Mouse (Mus musculus): Measurements from ENCODE around the gene Cd28. TPM values are rescaled to one million over a fixed set of nuclear protein-coding genes. Genes with fewer than 3 reads are reported as not detected.

Cd28 gene
- 0.13 and 0.14 TPM in 2 replicates for polyA plus RNA-seq (2015; fragmentation: Nextera tagmentation; extraction: Ambion mirVana)

DNA sequence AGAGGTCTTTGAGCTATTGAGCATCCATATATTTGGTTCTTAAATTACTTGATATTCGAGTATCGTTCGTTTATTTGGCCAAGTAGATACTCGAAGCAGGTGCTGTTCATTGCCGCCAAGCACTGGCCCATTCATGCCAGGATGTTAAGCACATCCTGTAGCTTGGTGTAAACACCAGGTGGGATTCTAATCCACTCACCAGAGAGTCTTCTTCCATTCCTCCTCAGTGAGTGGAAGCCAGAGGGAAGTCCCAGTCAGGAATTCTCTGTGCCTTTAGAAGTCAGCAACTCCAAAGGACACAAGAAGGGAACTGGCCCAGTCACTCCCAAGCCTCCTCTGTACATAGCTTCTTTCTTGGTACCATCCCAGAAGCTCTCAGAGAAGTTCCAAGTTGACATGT lies at the start of gene Cd28:
Cd28 (plus strand) TSS at position 234 of the 400 bp plus-strand sequence.
- WGBS = 84% methylated on average over 5 of the region's 5 CpGs
- no peak for TF ChIP-seq CTCF (IDR thresholded peaks at IDR 0.05; ENCODE audit: low read depth)
- Histone ChIP-seq H3K9me3 (ENCODE audit: control insufficient read depth) (no peaks in the 10 kb centered on the region), H3K27ac (ENCODE audit: low read depth, low read length) (no peak within 1 kb of the TSS), H3K36me3 (ENCODE audit: control insufficient read depth, insufficient read depth) (no peaks in the 10 kb centered on the region), H3K9ac (ENCODE audit: low read depth, low read length) (no peak within 1 kb of the TSS), H3K4me1 (replicated peaks; ENCODE audit: control insufficient read depth, insufficient read depth, low read length) (no peaks in the 10 kb centered on the region; the same call in 1 of the 2 replicates), H3K4me2 (replicated peaks; ENCODE audit: low read depth) (no peak within 1 kb of the TSS), H3K4me3 (ENCODE audit: low read depth, low read length) (no peak within 1 kb of the TSS), H3K27me3 (replicated peaks; ENCODE audit: control insufficient read depth, insufficient read depth, low read length) (no peaks in the 10 kb centered on the region)
- ATAC-seq = no peak

DNA sequence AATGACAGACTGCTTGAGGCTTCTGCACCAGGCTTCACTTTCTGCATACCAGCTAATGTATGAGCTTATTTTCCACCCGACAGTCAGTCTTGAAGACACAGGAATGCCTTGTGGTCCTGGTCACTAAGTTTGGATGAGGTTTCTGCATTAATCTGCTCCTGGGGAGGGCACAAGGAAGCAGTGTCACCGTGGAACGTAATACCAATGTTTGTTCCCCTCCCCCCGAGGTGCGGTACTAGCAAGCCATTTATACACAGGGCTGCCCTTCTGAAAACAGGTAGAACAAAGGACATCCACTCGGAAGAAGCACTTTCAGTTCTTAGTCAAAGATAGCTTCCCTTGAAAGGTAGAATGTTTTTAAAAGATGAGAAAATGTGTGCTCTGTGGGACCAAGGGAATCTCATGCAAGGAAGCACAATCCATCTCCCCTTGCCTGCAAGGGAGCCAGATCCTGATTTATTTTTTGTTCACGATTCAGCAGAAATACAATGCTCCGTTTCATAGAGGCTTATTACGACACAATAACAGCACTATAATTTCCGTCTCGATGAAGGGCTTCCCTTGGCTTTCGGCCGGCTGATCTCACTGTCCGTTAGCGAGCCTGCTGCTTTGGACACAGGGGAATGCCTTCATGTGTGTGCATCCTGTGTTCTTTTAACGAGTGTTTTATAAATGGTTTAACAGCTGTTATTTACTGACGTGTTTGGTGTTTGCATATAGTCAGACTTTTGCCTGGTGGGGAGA lies 48.6 kb upstream of the Cd28 start:
- peak overlapping the region; percentile 60 for H3K4me2 ChIP-seq (replicated peaks; ENCODE audit: low read depth)
- H3K27ac ChIP-seq (ENCODE audit: low read depth, low read length) = peak overlapping the region; percentile 81
- TF ChIP-seq CTCF (IDR thresholded peaks at IDR 0.05; ENCODE audit: low read depth) = no peak
- no peaks in the 10 kb centered on the region for H3K36me3 ChIP-seq (ENCODE audit: control insufficient read depth, insufficient read depth)
- 0 out of 2 replicates have a peak, but pooled peaks cover under 1% of the 10 kb centered on the region for H3K4me1 ChIP-seq (replicated peaks; ENCODE audit: control insufficient read depth, insufficient read depth, low read length)
- H3K9ac ChIP-seq (ENCODE audit: low read depth, low read length) = peak overlapping the region; percentile 5; the same call in 1 of the 2 replicates
- no peaks in the 10 kb centered on the region for H3K27me3 ChIP-seq (replicated peaks; ENCODE audit: control insufficient read depth, insufficient read depth, low read length)
- peak overlapping the region; percentile 21 for H3K4me3 ChIP-seq (ENCODE audit: low read depth, low read length)
- no peaks in the 10 kb centered on the region for H3K9me3 ChIP-seq (ENCODE audit: control insufficient read depth)
- WGBS = 17% methylated on average over 17 of the region's 17 CpGs
- ATAC-seq = peak; percentile 59

DNA sequence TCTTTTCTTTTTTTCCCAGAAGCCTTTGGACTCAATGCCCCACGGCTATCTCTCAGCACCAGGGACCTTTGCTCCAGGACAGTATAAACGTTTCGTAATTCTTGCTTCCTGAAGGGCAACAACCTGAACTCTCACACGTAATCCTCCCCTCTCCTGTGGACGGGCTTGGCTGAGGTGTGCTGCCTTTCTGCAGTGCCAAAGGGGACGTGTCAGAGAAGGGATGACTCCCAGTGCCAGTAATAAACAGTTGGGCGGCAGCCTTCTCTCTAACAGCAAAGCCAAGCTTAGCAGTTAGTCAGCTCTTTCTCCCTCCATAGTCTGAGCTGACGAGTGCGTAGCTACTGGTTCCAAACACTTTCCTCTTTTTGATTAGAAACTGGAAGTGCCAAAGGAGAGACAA lies 47.6 kb upstream of the Cd28 start:
- H3K4me3 ChIP-seq (ENCODE audit: low read depth, low read length) = peak overlapping the region; percentile 4; the same call in 1 of the 2 replicates
- H3K4me1 ChIP-seq (replicated peaks; ENCODE audit: control insufficient read depth, insufficient read depth, low read length) = no peaks in the 10 kb centered on the region
- H3K36me3 ChIP-seq (ENCODE audit: control insufficient read depth, insufficient read depth) = no peaks in the 10 kb centered on the region
- peak overlapping the region; percentile 52 for H3K27ac ChIP-seq (ENCODE audit: low read depth, low read length)
- 24% methylated on average over 9 of the region's 9 CpGs for WGBS
- peak; percentile 97 for ATAC-seq
- TF ChIP-seq CTCF (IDR thresholded peaks at IDR 0.05; ENCODE audit: low read depth) = peak; percentile 17; the same call in 1 of the 2 replicates
- no peaks in the 10 kb centered on the region for H3K9me3 ChIP-seq (ENCODE audit: control insufficient read depth)
- H3K27me3 ChIP-seq (replicated peaks; ENCODE audit: control insufficient read depth, insufficient read depth, low read length) = no peaks in the 10 kb centered on the region
- no peak overlapping the region for H3K9ac ChIP-seq (ENCODE audit: low read depth, low read length)
- peak overlapping the region; percentile 40 for H3K4me2 ChIP-seq (replicated peaks; ENCODE audit: low read depth)

DNA sequence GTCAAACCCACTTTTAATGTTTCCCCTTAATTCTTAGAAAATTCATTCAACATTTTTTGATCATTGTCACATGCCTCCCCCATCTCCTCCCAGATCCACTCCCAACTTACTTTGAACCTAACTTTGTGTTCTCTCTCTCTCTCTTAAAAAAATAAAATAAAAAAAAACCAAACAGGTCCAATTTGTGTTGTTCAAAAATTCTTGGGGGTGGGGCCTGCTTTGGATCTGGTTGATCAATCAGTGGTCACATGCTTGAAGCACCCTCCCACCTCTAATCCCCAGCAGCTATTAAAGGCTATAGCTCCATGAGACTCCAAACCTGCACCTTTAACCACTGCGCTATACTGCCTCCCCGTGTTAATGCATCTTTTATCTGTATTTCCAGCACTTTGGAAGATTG lies 46.9 kb upstream of the Cd28 start:
- H3K9me3 ChIP-seq (ENCODE audit: control insufficient read depth) = no peaks in the 10 kb centered on the region
- 62% methylated on average over 2 of the region's 2 CpGs for WGBS
- no peaks in the 10 kb centered on the region for H3K27me3 ChIP-seq (replicated peaks; ENCODE audit: control insufficient read depth, insufficient read depth, low read length)
- H3K4me1 ChIP-seq (replicated peaks; ENCODE audit: control insufficient read depth, insufficient read depth, low read length) = no peaks in the 10 kb centered on the region
- no peaks in the 10 kb centered on the region for H3K36me3 ChIP-seq (ENCODE audit: control insufficient read depth, insufficient read depth)
- no peak overlapping the region for H3K4me3 ChIP-seq (ENCODE audit: low read depth, low read length)
- H3K27ac ChIP-seq (ENCODE audit: low read depth, low read length) = peak overlapping the region; percentile 52
- no peak for ATAC-seq
- H3K4me2 ChIP-seq (replicated peaks; ENCODE audit: low read depth) = peak overlapping the region; percentile 40; the same call in 1 of the 2 replicates
- TF ChIP-seq CTCF (IDR thresholded peaks at IDR 0.05; ENCODE audit: low read depth) = peak; percentile 47
- H3K9ac ChIP-seq (ENCODE audit: low read depth, low read length) = no peak overlapping the region

DNA sequence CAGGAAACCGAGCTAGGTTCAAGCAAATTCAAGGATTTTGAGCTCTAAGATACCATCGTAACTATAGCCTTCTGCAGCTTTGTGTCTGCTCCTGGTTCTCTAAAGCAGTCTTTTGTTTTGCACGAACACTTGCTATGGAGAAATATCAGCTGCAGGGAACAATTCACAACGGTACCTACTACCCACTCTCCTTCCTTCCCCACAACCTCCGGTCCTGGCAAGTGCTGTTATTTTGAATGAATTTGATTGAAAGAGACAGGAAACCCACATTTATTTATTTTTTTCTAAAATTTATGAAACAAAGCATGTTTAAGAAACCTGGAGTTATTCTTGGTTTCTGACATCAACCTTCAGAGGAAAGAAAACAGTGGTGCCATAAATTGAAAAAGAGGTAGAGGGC lies 46.4 kb upstream of the Cd28 start:
- H3K36me3 ChIP-seq (ENCODE audit: control insufficient read depth, insufficient read depth) = no peaks in the 10 kb centered on the region
- no peak for TF ChIP-seq CTCF (IDR thresholded peaks at IDR 0.05; ENCODE audit: low read depth)
- WGBS = 71% methylated on average over 5 of the region's 5 CpGs

DNA sequence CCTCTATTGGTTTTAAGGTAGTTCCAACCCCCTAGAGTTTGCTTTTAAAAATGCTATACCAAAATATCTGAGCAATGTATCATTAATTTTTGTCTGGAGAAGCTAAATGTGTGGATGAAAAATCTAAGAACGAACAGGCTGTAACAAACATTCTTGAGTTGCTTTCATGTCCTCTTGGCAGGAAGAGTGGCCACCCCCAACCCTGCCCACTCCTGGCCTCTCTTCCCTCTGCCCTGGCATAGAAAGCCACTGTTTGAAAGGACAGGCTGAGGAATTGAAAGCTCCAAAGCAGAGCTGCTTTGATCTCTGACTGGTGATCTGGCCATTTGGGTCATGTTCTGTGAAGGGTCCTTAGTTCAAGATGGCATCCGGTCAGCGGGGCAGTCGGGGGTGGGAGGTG lies 32.8 kb upstream of the Cd28 start:
- WGBS = 92% methylated on average over 4 of the region's 4 CpGs
- H3K9ac ChIP-seq (ENCODE audit: low read depth, low read length) = no peak overlapping the region
- no peaks in the 10 kb centered on the region for H3K9me3 ChIP-seq (ENCODE audit: control insufficient read depth)
- ATAC-seq = no peak
- no peak overlapping the region for H3K4me2 ChIP-seq (replicated peaks; ENCODE audit: low read depth)
- no peaks in the 10 kb centered on the region for H3K27me3 ChIP-seq (replicated peaks; ENCODE audit: control insufficient read depth, insufficient read depth, low read length)
- no peaks in the 10 kb centered on the region for H3K36me3 ChIP-seq (ENCODE audit: control insufficient read depth, insufficient read depth)
- H3K4me3 ChIP-seq (ENCODE audit: low read depth, low read length) = no peak overlapping the region
- no peak for TF ChIP-seq CTCF (IDR thresholded peaks at IDR 0.05; ENCODE audit: low read depth)
- no peaks in the 10 kb centered on the region for H3K4me1 ChIP-seq (replicated peaks; ENCODE audit: control insufficient read depth, insufficient read depth, low read length)
- no peak overlapping the region for H3K27ac ChIP-seq (ENCODE audit: low read depth, low read length)

More for the DNA sequence above, 46.4 kb upstream of the Cd28 start:
- no peaks in the 10 kb centered on the region for H3K27me3 ChIP-seq (replicated peaks; ENCODE audit: control insufficient read depth, insufficient read depth, low read length)
- no peak for ATAC-seq
- H3K4me2 ChIP-seq (replicated peaks; ENCODE audit: low read depth) = no peak overlapping the region
- no peaks in the 10 kb centered on the region for H3K4me1 ChIP-seq (replicated peaks; ENCODE audit: control insufficient read depth, insufficient read depth, low read length)
- no peak overlapping the region for H3K27ac ChIP-seq (ENCODE audit: low read depth, low read length)
- no peaks in the 10 kb centered on the region for H3K9me3 ChIP-seq (ENCODE audit: control insufficient read depth)
- H3K4me3 ChIP-seq (ENCODE audit: low read depth, low read length) = no peak overlapping the region
- no peak overlapping the region for H3K9ac ChIP-seq (ENCODE audit: low read depth, low read length)

All from intestine, postnatal 0 days (tissue).